Mouse (Mus musculus): ENCODE measurements around the gene Stap2.

GRCm38 (mm10) chr17:56023386-56023785 is 18.0 kb upstream of the Stap2 start:
- TF ChIP-seq CTCF (IDR thresholded peaks at IDR 0.05; ENCODE audit: low read depth) (no peak), EP300 (IDR thresholded peaks at IDR 0.05; ENCODE audit: low read depth) (no peak)

Data from liver, embryonic 14.5 days (tissue).